Mouse (Mus musculus) heart, adult 2 months (tissue): Measurements from ENCODE around the gene Ccnq.

Experiments used
- CTCF ChIP-seq: fragments of 200-600 bp; IDR thresholded peaks from 2 replicates; pipeline ENCODE4 v1.8.1; 2022; ENCODE audit warnings: antibody characterized with exemption, mild to moderate bottlenecking, moderate library complexity
- EP300 ChIP-seq: fragments of 200-500 bp; IDR thresholded peaks from 2 replicates; pipeline ENCODE4 v1.6.1; 2011; ENCODE audit warnings: low read depth, low read length, control low read depth; ENCODE audit not compliant: insufficient read depth
- POLR2A ChIP-seq: fragments of 200-500 bp; IDR thresholded peaks from 2 replicates; pipeline ENCODE4 v1.6.1; 2011; ENCODE audit warnings: mild to moderate bottlenecking, low read depth, low read length, control low read depth; ENCODE audit not compliant: insufficient read depth

- no peak for TF ChIP-seq CTCF
- no peak for TF ChIP-seq EP300
- no peak for TF ChIP-seq POLR2A
Observed at GRCm38 (mm10) chr11:78792465-78792864, 40.9 kb upstream of the Ccnq start.
